Mouse (Mus musculus) erythroblast, embryonic 14.5 days (primary cell): Measurements from ENCODE around the gene Aebp1.

Source experiments
- GATA1 ChIP-seq: IDR thresholded peaks from 2 replicates; pipeline ENCODE4 v1.6.1; 2012; ENCODE audit warnings: low read length, inconsistent platforms, mixed read lengths
- TAL1 ChIP-seq: IDR thresholded peaks from 3 replicates; pipeline ENCODE4 v1.6.1; 2012; ENCODE audit warnings: low read length, inconsistent platforms, mixed read lengths

DNA sequence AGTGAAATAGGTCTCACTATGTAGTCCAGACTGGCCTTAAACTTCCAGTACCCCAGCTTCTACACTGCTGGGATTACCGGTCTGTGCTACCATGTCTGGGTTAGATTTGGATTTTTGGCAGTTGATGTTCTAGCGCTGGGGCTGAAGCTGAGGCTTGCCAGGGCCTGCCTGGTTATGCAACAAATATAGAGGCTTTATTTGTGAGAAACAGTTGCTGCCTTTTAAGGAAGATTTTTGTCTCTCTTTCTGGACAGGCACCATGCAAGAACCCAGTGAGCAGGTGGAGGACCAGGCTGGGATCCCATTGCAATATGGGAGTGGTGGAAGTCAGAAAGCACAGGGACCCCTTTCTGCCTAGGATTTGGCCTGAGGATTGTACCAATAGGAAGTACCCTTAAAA is 20.0 kb upstream of the Aebp1 start:
- no peak for TF ChIP-seq GATA1
- no peak for TF ChIP-seq TAL1
